Mouse (Mus musculus) hindbrain, postnatal 0 days (tissue): Measurements from ENCODE around the gene Whrn. TPM values are rescaled to one million over a fixed set of nuclear protein-coding genes. Genes with fewer than 3 reads are reported as not detected.

Experiments
- ATAC-seq: fragments of 200-750 bp; cut with Nextera tagmentation; 2 replicates; pipeline ENCODE4 v1.8.0; 2017; ENCODE audit warnings: mild to moderate bottlenecking, moderate TSS enrichment, moderate library complexity
- DNase-seq: peaks from one replicate; pipeline ENCODE4 v3.0.0-alpha.2; 2015; ENCODE audit warnings: low spot score
- H3K27ac ChIP-seq: fragments of 300-500 bp; sonication (generic); 2 replicates; pipeline ENCODE4 v1.5.1; 2014; ENCODE audit warnings: mild to moderate bottlenecking
- H3K27me3 ChIP-seq: fragments of 300-500 bp; sonication (generic); 2 replicates; pipeline ENCODE4 v1.6.1; 2014; ENCODE audit warnings: low read length, mixed read lengths; ENCODE audit not compliant: insufficient read depth
- H3K36me3 ChIP-seq: fragments of 300-500 bp; sonication (generic); 2 replicates; pipeline ENCODE4 v1.6.1; 2014; ENCODE audit warnings: low read length, mixed read lengths; ENCODE audit not compliant: insufficient read depth
- H3K4me1 ChIP-seq: fragments of 300-500 bp; sonication (generic); 2 replicates; pipeline ENCODE4 v1.6.1; 2014; ENCODE audit warnings: antibody characterized with exemption, low read length, mixed read lengths; ENCODE audit not compliant: insufficient read depth
- H3K4me2 ChIP-seq: fragments of 300-500 bp; sonication (generic); 2 replicates; pipeline ENCODE4 v1.6.1; 2014; ENCODE audit warnings: low read depth, mild to moderate bottlenecking, low read length, moderate library complexity, mixed read lengths
- H3K4me3 ChIP-seq: fragments of 300-500 bp; sonication (generic); 2 replicates; pipeline ENCODE4 v1.5.1; 2014; ENCODE audit warnings: low read length
- H3K9ac ChIP-seq: fragments of 300-500 bp; sonication (generic); replicated peaks from 2 replicates; pipeline ENCODE4 v1.6.1; 2014; ENCODE audit warnings: mild to moderate bottlenecking, low read length, moderate library complexity, mixed read lengths
- H3K9me3 ChIP-seq: fragments of 300-500 bp; sonication (generic); 2 replicates; pipeline ENCODE4 v1.6.1; 2016; ENCODE audit warnings: low read length, mixed read lengths
- CTCF ChIP-seq: IDR thresholded peaks from 2 replicates; pipeline ENCODE4 v1.5.1; 2016; ENCODE audit warnings: antibody characterized with exemption, control low read depth, low read depth
- WGBS: fragments of 180-500 bp; shearing (Covaris S2); extraction: QIAGEN DNeasy Blood & Tissue Kit; methylation state at CpG from one replicate; pipeline ENCODE4 v1.1.7; 2014; 5-methylcytosine and 5-hydroxymethylcytosine counted together
- polyA plus RNA-seq: library from polyadenylated mRNA; unstranded; fragments of >200 nt; fragmentation: Nextera tagmentation; extraction: Ambion mirVana; gene quantifications from 2 replicates; pipeline ENCODE4 v1.2.1, GENCODE M21; 2015
- total RNA-seq: library from RNA; depleted of rRNA; stranded (reverse); fragments of >200 nt; gene quantifications from 2 replicates; pipeline ENCODE4 v1.2.3, GENCODE M21; 2014

Gene Whrn
- total and polyA plus RNA-seq, 2 experiments from 2014 or later = 4.7 to 34.6 TPM

DNA sequence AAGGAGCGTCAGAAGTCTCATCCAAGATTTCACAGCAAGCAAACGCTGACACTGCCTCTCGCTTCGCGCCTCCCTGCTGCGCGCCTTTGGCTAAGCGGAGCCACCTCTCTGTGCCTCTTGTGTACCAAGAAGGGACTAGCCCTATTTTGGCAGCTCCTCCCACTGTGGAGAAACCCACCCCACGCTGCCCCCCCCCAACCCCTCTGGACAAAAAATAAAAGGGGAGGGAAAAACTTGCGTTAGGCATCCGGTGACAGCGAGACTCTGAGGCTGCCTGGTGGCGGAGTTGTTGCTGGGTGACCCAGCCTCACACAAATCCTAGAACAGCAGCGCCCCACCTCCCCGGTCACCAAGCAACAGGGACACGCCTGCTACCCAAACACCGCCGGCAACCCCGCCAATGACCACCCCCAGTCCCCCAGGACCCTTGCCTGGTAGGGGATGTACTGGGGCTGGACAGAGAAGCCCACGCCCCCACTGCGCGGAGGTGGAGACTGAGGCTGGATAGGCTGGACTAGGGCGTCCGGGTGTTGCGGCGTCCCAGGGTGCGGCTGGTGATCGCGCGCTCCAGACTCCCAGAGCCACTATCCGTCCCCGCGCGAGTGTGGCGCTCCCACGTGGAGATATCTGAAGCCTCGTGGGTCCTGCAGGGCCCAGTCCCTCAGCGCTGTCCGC is 85.7 kb downstream of the Whrn start:
- under 1% methylated on average over 39 of the region's 39 CpGs for WGBS
- TF ChIP-seq CTCF = no peak; the same call in 1 of the 2 replicates

DNA sequence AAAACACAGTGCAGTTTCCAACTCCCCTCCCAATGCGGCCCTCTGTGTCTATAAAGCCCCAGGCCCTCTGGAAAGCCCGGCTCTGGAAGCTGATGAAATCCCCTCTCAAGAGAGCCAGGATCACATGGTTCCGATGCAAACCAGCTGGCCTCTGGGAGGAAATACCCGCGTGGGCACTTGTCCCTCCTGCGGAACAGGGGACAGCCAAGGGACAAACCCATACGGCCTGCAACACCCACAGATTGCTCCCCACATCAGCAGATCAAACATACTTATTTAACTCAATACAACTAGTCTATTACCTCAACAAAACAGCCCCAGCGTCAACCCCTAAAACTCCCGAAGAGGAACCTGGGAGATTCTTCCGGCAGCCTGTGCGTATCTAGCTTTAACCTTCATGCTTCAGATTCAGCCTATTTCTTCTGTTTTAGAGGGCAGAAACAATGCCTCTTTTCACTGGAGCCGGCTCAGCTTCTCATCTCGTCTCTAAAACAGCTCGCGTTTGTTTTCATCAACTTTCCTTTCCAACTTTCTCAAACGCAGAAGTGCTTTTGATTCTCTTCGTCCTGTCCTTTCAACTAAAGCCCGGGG is 86.4 kb downstream of the Whrn start:
- DNase-seq (peak; percentile 48), ATAC-seq (no peak)
- 1% methylated on average over 18 of the region's 18 CpGs for WGBS
- H3K4me2 ChIP-seq = peak overlapping the region; percentile 96
- no peak for TF ChIP-seq CTCF
- no peaks in the 10 kb centered on the region for H3K36me3 ChIP-seq
- H3K27me3 ChIP-seq = no peaks in the 10 kb centered on the region
- H3K9ac ChIP-seq = peak overlapping the region; percentile 44
- H3K4me3 ChIP-seq = peak overlapping the region; percentile 58
- H3K9me3 ChIP-seq = no peaks in the 10 kb centered on the region
- peak overlapping the region; percentile 68 for H3K27ac ChIP-seq
- peaks cover 21% of the 10 kb centered on the region for H3K4me1 ChIP-seq

More for the DNA sequence above, 85.7 kb downstream of the Whrn start:
- Histone ChIP-seq H3K36me3 (no peaks in the 10 kb centered on the region), H3K27ac (peak overlapping the region; percentile 68), H3K4me3 (peak overlapping the region; percentile 58), H3K27me3 (no peaks in the 10 kb centered on the region), H3K9ac (peak overlapping the region; percentile 44), H3K4me1 (peaks cover 19% of the 10 kb centered on the region), H3K9me3 (no peaks in the 10 kb centered on the region), H3K4me2 (peak overlapping the region; percentile 96)
- DNase-seq = peak; percentile 76
- peak; percentile 77 for ATAC-seq

DNA sequence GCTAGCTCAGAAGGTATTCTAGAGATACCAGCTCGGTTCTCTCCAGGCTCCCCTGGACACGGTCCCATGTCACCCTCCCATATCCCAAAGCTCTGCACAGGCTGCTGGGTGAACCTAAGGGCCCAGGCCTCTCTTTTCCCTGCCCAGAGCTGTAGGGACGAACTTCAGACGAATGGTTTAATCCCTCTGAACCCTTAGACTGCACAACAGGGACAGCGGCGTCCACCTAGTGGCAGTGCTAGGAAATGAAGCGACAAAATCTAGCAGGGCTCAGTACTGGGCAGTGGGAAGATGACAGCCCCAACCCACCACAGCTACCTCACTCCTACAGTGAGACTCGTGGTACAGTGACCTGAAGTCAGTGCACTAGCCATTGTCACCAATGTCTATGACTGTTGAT is 87.1 kb downstream of the Whrn start:
- DNase-seq = peak; percentile 74
- Histone ChIP-seq H3K9me3 (no peaks in the 10 kb centered on the region), H3K27me3 (no peaks in the 10 kb centered on the region), H3K27ac (peak overlapping the region; percentile 68), H3K9ac (no peak overlapping the region), H3K36me3 (no peaks in the 10 kb centered on the region), H3K4me3 (0 out of 2 replicates have a peak overlapping the region, but pooled peaks have one; percentile 58), H3K4me2 (peak overlapping the region; percentile 96), H3K4me1 (peaks cover 25% of the 10 kb centered on the region)
- TF ChIP-seq CTCF = peak; percentile 91
- peak; percentile 60 for ATAC-seq
- WGBS = 5% methylated on average over 8 of the region's 8 CpGs

DNA sequence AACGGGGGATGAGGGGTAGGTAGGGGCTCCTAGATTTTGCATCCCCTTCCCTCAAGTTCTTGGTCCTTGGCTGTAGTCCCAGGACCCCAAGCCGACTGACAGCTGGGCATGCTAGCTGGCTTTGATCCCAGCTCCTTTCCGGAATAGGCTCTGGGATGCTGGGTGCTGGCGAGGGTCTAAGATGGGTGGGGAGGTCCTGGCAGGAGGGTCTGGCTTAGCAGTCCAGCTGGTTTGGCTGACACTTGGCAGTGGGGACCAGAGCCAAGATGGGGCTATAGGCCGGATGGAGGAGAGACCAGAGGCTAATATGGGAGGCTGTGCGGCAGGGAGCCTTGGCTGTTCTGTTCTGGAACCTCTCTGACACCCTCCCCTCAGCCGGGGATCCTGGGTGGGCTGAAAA is 87.5 kb downstream of the Whrn start:
- TF ChIP-seq CTCF = no peak
- 30% methylated on average over 7 of the region's 7 CpGs for WGBS
- ATAC-seq (peak; percentile 19), DNase-seq (peak; percentile 84)
- H3K27me3 ChIP-seq = no peaks in the 10 kb centered on the region
- peak overlapping the region; percentile 96 for H3K4me2 ChIP-seq
- H3K36me3 ChIP-seq = no peaks in the 10 kb centered on the region
- peak overlapping the region; percentile 68; the same call in 1 of the 2 replicates for H3K27ac ChIP-seq
- H3K9ac ChIP-seq = no peak overlapping the region
- peaks cover 29% of the 10 kb centered on the region for H3K4me1 ChIP-seq
- H3K9me3 ChIP-seq = no peaks in the 10 kb centered on the region
- 0 out of 2 replicates have a peak overlapping the region, but pooled peaks have one; percentile 1 for H3K4me3 ChIP-seq

DNA sequence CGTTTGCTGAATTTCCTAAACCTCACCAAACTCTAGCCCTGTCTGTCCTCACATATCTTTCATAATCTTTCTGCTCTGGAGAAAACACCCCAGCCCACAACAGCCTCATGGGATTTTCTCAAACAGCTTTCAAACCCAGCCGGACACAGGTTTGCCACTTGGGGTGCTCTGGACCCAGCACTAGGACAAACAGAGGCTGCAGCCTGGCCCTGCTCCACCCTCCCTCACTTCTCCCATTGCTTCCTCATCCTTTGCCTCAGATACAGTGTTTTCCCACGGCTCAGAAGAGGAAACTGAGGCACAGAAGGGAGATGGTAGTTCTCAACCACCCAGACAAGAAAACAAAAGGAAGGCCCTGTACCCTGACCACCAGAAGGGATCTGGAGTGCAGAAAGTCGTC is 90.1 kb downstream of the Whrn start:
- Histone ChIP-seq H3K9me3 (no peaks in the 10 kb centered on the region), H3K27ac (no peak overlapping the region), H3K9ac (no peak overlapping the region), H3K27me3 (no peaks in the 10 kb centered on the region), H3K4me2 (no peak overlapping the region), H3K4me1 (peaks cover 31% of the 10 kb centered on the region), H3K36me3 (no peaks in the 10 kb centered on the region), H3K4me3 (no peak overlapping the region)
- ATAC-seq = no peak
- TF ChIP-seq CTCF = peak; percentile 7; the same call in 1 of the 2 replicates
- WGBS = 56% methylated on average over 4 of the region's 4 CpGs
- no peak for DNase-seq

DNA sequence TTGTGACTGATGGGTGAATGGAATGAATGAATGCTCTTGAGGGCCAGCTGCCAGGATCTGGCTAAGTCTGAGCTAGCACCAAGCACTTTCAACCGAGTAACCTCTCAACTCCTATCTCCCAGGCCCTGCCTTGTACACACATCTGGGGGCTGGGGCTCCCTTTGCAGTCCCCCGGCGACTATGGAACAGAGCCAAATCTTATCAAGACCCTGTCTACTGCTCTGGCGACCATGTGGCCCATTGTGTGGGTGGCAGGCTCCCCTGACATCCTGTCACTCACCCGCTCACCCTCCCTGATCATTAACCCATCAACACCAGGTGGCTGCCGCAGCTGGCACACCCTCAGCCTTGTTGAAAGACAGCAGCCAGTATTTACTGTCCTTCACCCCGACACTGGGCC is 90.7 kb downstream of the Whrn start:
- 18% methylated on average over 7 of the region's 7 CpGs for WGBS
- Histone ChIP-seq H3K4me1 (peaks cover 31% of the 10 kb centered on the region), H3K36me3 (no peaks in the 10 kb centered on the region), H3K27me3 (no peaks in the 10 kb centered on the region), H3K9ac (no peak overlapping the region), H3K4me3 (no peak overlapping the region), H3K27ac (no peak overlapping the region; the same call in 1 of the 2 replicates), H3K9me3 (no peaks in the 10 kb centered on the region), H3K4me2 (no peak overlapping the region)
- TF ChIP-seq CTCF = no peak
- no peak for ATAC-seq
- peak; percentile 27 for DNase-seq

DNA sequence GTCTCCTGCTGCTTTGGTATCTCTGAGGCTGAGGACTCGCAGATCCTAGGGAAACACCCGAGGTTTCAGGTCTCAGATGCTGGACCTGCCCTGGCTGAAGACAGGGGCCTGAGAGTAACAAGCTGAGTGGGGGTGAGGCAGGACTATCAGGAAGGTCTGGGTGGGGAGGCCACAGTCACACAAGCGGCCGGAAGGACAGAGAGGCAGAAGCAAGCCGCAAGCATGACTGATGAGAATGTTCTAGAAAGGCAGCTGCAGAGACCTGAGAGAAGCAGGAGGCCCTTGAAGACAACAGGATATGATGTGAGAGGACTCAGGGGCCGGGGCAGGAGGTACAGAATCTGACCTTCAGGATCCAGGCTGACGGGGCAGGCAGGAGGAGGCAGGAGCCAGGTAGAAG is 91.6 kb downstream of the Whrn start:
- H3K4me3 ChIP-seq = no peak overlapping the region
- no peak for DNase-seq
- TF ChIP-seq CTCF = no peak
- H3K27me3 ChIP-seq = no peaks in the 10 kb centered on the region
- no peak overlapping the region for H3K9ac ChIP-seq
- WGBS = 70% methylated on average over 7 of the region's 7 CpGs
- ATAC-seq = no peak
- H3K4me1 ChIP-seq = peaks cover 28% of the 10 kb centered on the region
- no peaks in the 10 kb centered on the region for H3K36me3 ChIP-seq
- 0 out of 2 replicates have a peak overlapping the region, but pooled peaks have one; percentile 2 for H3K27ac ChIP-seq
- no peaks in the 10 kb centered on the region for H3K9me3 ChIP-seq
- no peak overlapping the region for H3K4me2 ChIP-seq
